Mouse (Mus musculus): Measurements from ENCODE around the gene Nav2. TPM values are rescaled to one million over a fixed set of nuclear protein-coding genes. Genes with fewer than 3 reads are reported as not detected.

The Nav2 gene
- polyA plus RNA-seq, 1 experiment from 2014 or later, result 23.0 TPM

DNA sequence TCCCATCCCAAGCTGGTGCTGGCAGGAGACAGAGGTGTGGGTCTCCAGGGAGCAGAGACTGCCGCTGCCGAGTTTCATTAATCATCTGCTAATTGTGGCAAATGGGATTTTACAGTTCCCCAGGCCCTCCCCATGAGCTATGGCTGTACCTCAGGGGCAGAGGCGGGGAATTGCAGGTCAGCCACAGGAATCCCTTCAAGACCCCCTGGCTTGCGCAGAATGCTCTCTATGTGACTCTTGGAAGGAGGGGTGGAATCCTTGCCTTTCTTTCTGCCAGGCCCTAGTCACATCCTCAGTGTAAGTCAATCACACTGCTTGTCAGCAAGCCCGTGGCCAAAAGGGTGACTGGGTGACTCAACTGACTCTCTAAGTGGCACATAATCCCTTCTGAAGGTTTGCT lies 182.9 kb downstream of the Nav2 start:
- Histone ChIP-seq H3K4me1 (peaks cover 22% of the 10 kb centered on the region; the same call in 1 of the 2 replicates), H3K27ac (replicated peaks) (peak overlapping the region; percentile 30; the same call in 1 of the 2 replicates), H3K27me3 (peaks cover 50% of the 10 kb centered on the region), H3K4me3 (no peak overlapping the region), H3K36me3 (no peaks in the 10 kb centered on the region), H3K9ac (replicated peaks) (no peak overlapping the region), H3K9me3 (no peaks in the 10 kb centered on the region), H3K4me2 (replicated peaks) (no peak overlapping the region)
- no peak for ATAC-seq (ENCODE audit: low FRiP score, low read depth)
- WGBS, result 42% methylated on average over 5 of the region's 5 CpGs

DNA sequence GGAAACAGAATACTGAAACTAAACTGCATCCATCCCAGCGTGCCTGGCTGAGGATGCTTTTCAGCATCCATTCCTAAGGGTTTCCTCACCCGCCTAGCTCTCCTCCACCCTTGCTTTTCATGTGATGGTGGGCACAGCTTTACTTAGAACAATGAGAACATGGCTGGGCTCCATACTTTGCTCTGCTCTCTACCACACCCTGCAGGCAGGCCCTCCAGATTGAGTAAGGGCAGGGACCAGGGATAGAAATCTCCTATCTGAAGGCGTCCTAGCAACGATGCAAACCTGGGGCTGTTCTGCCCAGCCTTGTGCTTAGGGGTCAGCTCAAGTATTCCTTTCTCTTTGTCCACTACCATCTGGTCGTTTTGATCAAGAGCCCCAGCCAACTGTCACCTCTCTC lies 183.4 kb downstream of the Nav2 start:
- no peak overlapping the region for H3K9ac ChIP-seq (replicated peaks)
- no peak overlapping the region for H3K27ac ChIP-seq (replicated peaks)
- H3K27me3 ChIP-seq, result peaks cover 55% of the 10 kb centered on the region
- no peaks in the 10 kb centered on the region for H3K9me3 ChIP-seq
- no peaks in the 10 kb centered on the region for H3K36me3 ChIP-seq
- H3K4me3 ChIP-seq, result no peak overlapping the region
- H3K4me1 ChIP-seq, result peaks cover 22% of the 10 kb centered on the region; the same call in 1 of the 2 replicates
- ATAC-seq (ENCODE audit: low FRiP score, low read depth), result no peak
- 53% methylated on average over 5 of the region's 5 CpGs for WGBS
- H3K4me2 ChIP-seq (replicated peaks), result no peak overlapping the region

DNA sequence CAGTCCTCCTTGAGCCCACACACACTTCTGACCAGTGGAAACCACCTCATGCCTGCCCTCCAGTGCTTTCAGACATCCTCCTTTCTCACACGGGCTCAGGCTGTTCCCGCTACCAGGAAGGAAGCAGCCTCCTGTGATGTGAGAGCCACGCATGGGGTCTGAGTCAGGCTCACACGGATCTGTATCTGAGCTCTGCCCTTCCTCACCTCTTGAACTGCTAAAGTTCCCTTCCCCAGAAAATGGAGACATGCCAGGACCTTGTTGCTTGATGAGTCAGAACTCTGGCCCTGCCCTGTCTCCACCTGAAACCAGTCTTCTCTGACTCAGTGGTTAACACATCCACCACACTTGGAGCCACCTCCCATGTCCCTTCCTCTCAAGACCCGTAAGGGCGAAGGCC lies 185.1 kb downstream of the Nav2 start:
- WGBS, result 81% methylated on average over 6 of the region's 6 CpGs
- H3K27me3 ChIP-seq, result peaks cover 50% of the 10 kb centered on the region

DNA sequence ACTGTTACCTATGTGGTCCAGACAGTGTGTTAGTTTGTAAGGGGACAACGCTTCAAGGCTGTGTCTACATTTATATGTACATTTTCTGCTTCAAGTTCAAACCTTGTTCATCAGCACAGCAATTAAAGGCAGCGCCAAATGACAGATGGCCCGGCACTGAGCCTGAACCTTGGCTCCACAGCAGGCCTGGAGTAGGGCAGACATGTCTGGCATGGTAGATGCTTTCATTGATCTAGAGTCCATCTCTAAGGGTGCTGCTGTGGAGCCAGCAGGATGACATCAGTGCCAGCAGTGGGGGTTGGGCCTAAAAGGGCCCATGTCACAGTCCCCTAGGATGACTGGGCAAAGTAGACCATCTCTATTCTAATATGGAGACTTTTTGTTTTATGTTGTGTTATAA lies 186.0 kb downstream of the Nav2 start:
- Histone ChIP-seq H3K9ac (replicated peaks) (no peak overlapping the region), H3K27ac (replicated peaks) (no peak overlapping the region), H3K36me3 (no peaks in the 10 kb centered on the region), H3K27me3 (peaks cover 50% of the 10 kb centered on the region), H3K4me3 (no peak overlapping the region), H3K9me3 (no peaks in the 10 kb centered on the region), H3K4me1 (peaks cover 17% of the 10 kb centered on the region; the same call in 1 of the 2 replicates), H3K4me2 (replicated peaks) (no peak overlapping the region)
- no peak for ATAC-seq (ENCODE audit: low FRiP score, low read depth)
- 97% methylated on average over 3 of the region's 3 CpGs for WGBS

More for the DNA sequence above, 185.1 kb downstream of the Nav2 start:
- Histone ChIP-seq H3K27ac (replicated peaks) (no peak overlapping the region), H3K4me3 (no peak overlapping the region), H3K36me3 (no peaks in the 10 kb centered on the region), H3K4me1 (peaks cover 17% of the 10 kb centered on the region; the same call in 1 of the 2 replicates), H3K4me2 (replicated peaks) (no peak overlapping the region), H3K9me3 (no peaks in the 10 kb centered on the region), H3K9ac (replicated peaks) (no peak overlapping the region)
- no peak for ATAC-seq (ENCODE audit: low FRiP score, low read depth)

DNA sequence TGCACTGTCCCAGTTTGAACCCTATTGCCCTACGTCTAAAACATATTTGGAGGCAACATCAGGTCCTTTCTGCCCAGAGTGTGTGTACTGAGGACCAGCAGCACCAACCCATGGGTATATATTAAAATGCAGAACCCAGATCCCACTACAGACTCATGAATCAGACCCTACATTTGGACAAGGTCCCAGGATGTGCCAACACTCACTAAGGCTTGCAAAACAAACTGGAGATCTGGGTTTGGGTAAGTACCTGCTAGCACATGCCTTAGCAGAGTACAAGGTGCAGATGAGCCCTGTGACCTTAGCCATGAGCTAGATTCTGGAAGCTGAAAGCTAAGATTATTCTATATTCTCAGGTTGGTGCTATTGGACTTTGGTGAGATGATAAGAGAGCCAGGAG lies 192.8 kb downstream of the Nav2 start:
- no peak overlapping the region for H3K27ac ChIP-seq (replicated peaks)

DNA sequence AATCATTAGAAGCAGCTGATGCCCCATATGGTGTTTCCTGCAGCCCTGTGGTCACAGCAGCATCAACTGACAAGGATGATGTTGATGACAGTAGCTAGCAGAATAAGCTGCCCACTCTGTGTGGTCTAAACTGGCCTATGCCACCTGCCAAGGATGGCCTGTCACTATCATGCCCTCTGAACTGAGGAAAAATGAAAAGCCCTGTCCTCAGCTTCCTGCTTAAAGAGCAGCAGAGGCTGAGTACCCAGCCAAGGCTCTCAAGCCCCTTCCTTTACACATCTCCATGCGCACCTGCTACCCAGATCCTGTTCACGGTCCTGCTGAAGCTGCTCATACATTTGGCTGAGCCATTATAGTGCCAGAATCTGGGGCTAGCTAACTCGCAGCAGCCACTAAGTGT lies 193.7 kb downstream of the Nav2 start:
- 69% methylated on average over 3 of the region's 3 CpGs for WGBS
- H3K27me3 ChIP-seq, result peaks cover 65% of the 10 kb centered on the region
- no peak for ATAC-seq (ENCODE audit: low FRiP score, low read depth)
- H3K27ac ChIP-seq (replicated peaks), result peak overlapping the region; percentile 56
- no peaks in the 10 kb centered on the region for H3K9me3 ChIP-seq
- no peaks in the 10 kb centered on the region for H3K36me3 ChIP-seq
- no peak overlapping the region for H3K4me2 ChIP-seq (replicated peaks)
- peaks cover 40% of the 10 kb centered on the region for H3K4me1 ChIP-seq
- no peak overlapping the region for H3K4me3 ChIP-seq
- no peak overlapping the region for H3K9ac ChIP-seq (replicated peaks)

More for the DNA sequence above, 192.8 kb downstream of the Nav2 start:
- Histone ChIP-seq H3K4me1 (peaks cover 31% of the 10 kb centered on the region), H3K9ac (replicated peaks) (no peak overlapping the region), H3K4me2 (replicated peaks) (no peak overlapping the region), H3K36me3 (no peaks in the 10 kb centered on the region), H3K27me3 (peaks cover 63% of the 10 kb centered on the region), H3K4me3 (no peak overlapping the region), H3K9me3 (no peaks in the 10 kb centered on the region)
- WGBS, result 85% methylated on average over 1 of the region's 1 CpGs
- no peak for ATAC-seq (ENCODE audit: low FRiP score, low read depth)

DNA sequence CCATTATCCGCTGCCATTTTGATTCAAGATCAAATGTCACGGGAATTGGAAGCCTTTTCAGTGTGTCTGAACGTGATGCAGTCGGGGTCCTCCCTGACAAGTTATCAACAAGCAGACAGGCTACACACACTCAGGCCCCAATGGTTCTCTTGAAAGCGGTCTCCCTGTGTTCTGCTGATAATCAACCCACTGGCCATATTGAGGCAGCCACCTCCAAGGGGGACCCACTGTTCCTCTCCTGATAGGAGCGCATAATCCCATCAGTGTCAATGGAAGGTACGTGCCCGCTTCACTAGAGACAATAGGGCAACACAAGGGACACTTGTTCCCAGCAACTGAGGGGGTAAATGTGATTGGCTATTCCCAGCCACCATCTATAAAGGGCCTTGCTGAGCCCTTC lies 195.9 kb downstream of the Nav2 start:
- peaks cover 49% of the 10 kb centered on the region for H3K4me1 ChIP-seq
- H3K4me2 ChIP-seq (replicated peaks), result no peak overlapping the region
- ATAC-seq (ENCODE audit: low FRiP score, low read depth), result peak; percentile 92
- no peaks in the 10 kb centered on the region for H3K36me3 ChIP-seq
- peaks cover 67% of the 10 kb centered on the region for H3K27me3 ChIP-seq
- no peak overlapping the region for H3K9ac ChIP-seq (replicated peaks)
- no peaks in the 10 kb centered on the region for H3K9me3 ChIP-seq
- WGBS, result 11% methylated on average over 8 of the region's 8 CpGs
- H3K27ac ChIP-seq (replicated peaks), result peak overlapping the region; percentile 77
- no peak overlapping the region for H3K4me3 ChIP-seq

DNA sequence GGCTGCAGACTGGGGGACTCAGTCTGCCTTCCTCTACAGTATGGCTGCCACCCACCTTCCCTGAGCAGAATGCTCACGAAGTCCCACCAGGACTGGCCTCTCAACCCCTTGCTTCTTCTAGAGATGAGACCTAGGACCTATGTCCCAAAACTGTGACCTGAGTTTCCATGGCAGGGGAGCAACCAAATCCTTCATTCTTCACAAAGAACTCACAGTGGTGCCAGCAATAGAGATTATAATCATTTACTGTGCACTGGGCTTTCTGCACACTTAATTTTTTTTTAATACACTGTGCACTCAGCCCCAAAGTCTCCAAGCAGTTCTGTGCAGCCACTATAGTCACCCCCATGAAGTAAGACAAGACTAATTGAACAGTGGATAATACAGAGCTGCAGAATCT lies 196.3 kb downstream of the Nav2 start:
- no peak overlapping the region for H3K9ac ChIP-seq (replicated peaks)
- H3K27me3 ChIP-seq, result peaks cover 67% of the 10 kb centered on the region
- H3K4me3 ChIP-seq, result no peak overlapping the region
- WGBS, result 11% methylated on average over 1 of the region's 1 CpGs
- peak overlapping the region; percentile 77 for H3K27ac ChIP-seq (replicated peaks)
- H3K4me1 ChIP-seq, result peaks cover 49% of the 10 kb centered on the region
- no peaks in the 10 kb centered on the region for H3K9me3 ChIP-seq
- H3K4me2 ChIP-seq (replicated peaks), result no peak overlapping the region
- ATAC-seq (ENCODE audit: low FRiP score, low read depth), result peak; percentile 13; the same call in 1 of the 2 replicates
- no peaks in the 10 kb centered on the region for H3K36me3 ChIP-seq

DNA sequence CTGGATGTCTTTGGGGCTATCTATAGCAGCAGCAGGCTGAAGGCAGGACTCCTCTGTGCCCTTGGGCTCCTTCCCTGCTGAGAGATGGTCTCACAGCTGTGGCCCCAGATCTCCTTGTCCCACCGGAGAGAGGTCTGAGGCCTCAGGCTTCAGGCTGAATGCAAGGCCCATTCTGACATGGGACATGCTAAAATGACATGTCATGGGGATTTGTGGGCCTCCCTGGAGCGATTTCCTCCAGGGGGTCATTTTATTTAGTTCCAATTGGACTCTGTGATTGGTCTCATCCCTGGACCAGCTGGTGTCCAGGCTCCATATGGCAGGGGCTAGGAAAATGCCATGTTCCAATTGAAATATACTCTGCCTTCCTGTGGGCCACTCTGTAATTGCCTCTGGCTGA lies 197.0 kb downstream of the Nav2 start:
- H3K27me3 ChIP-seq, result peaks cover 67% of the 10 kb centered on the region
- no peaks in the 10 kb centered on the region for H3K36me3 ChIP-seq
- no peak overlapping the region for H3K4me2 ChIP-seq (replicated peaks)
- 30% methylated on average over 2 of the region's 2 CpGs for WGBS
- no peak overlapping the region for H3K4me3 ChIP-seq
- no peaks in the 10 kb centered on the region for H3K9me3 ChIP-seq
- H3K4me1 ChIP-seq, result peaks cover 49% of the 10 kb centered on the region
- H3K27ac ChIP-seq (replicated peaks), result peak overlapping the region; percentile 77
- ATAC-seq (ENCODE audit: low FRiP score, low read depth), result peak; percentile 10; the same call in 1 of the 2 replicates
- H3K9ac ChIP-seq (replicated peaks), result no peak overlapping the region

DNA sequence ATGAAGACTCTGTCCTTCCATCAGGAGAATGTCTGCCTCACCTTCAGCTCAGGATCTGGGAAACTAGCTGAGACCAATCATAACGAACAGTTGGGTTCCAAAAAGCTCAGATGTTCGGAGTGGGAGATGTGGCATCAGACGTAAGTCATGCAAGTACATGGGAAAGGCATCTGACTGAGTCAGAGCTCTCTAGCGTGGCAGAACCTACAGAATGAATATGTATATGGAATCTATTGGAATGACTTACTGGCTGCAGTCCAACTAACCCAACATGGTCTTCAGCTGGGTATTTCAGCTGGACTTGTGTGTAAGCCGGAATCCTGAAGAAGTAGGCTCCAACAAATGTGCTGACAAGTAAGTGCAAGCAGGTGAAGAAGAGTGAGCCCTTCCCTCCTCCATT lies 199.6 kb downstream of the Nav2 start:
- Histone ChIP-seq H3K4me3 (no peak overlapping the region), H3K4me2 (replicated peaks) (no peak overlapping the region), H3K9me3 (no peaks in the 10 kb centered on the region), H3K36me3 (no peaks in the 10 kb centered on the region), H3K9ac (replicated peaks) (no peak overlapping the region), H3K27me3 (peaks cover 64% of the 10 kb centered on the region), H3K4me1 (peaks cover 39% of the 10 kb centered on the region), H3K27ac (replicated peaks) (no peak overlapping the region)
- ATAC-seq (ENCODE audit: low FRiP score, low read depth), result no peak
- WGBS, result 83% methylated on average over 5 of the region's 5 CpGs

DNA sequence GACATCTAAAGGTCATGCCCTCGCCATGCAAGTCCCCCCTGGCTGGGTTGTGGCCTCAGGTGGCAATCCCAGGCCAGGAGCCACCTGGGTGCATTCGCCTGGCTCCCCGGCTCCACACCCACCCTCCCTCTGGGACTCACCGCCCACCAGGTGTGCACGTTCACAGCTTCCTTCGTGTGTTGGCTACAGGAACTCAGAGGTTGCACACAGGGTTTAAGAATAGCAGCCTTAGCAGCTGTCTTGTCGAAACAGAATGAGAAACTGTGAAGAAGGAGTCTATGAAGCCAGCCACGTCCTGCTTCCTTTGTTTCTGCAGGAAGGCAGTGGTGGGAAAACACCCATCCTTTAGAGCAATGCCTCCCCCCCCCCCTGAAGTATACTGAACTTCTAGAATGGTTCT lies 210.5 kb downstream of the Nav2 start:
- H3K4me2 ChIP-seq (replicated peaks), result no peak overlapping the region
- no peak for ATAC-seq (ENCODE audit: low FRiP score, low read depth)
- H3K9ac ChIP-seq (replicated peaks), result no peak overlapping the region
- H3K36me3 ChIP-seq, result no peaks in the 10 kb centered on the region
- H3K27me3 ChIP-seq, result peaks cover 72% of the 10 kb centered on the region
- 62% methylated on average over 8 of the region's 8 CpGs for WGBS
- H3K27ac ChIP-seq (replicated peaks), result no peak overlapping the region; the same call in 1 of the 2 replicates
- peaks cover 25% of the 10 kb centered on the region for H3K4me1 ChIP-seq
- H3K9me3 ChIP-seq, result no peaks in the 10 kb centered on the region
- H3K4me3 ChIP-seq, result no peak overlapping the region

DNA sequence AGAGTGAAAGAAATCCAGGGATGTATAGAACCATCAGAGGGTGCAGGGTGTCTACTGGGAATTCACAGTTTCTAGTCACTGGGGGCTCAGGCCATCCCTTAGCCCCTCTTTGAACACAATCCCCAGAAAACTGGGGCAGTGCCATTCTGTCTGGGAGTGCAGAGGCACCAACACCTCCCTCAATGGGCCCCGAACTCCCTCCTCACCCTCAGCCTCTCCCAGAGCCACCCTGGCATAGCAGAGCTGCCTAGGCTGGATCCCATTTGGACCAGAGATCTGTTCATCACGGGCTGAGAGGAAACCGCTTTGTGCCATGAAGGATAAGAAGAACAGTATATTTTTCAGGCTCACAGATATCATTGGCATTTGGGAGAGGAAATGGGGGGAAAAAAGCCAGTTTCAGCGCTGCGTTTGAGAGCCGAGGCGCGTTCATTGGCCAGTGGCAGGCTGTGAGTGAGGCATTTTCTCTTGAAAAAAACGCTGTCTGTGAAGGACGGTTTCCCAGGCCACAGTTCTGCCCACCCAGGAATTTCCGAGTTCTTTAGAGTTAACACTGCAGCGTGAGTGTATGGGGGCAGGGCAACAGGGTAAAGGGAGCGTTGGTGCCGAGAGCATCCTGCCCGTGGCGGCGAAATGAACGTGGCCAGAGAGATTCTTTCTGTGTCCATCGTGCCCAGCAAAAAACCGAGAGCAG lies 211.4 kb downstream of the Nav2 start:
- H3K27me3 ChIP-seq, result peaks cover 66% of the 10 kb centered on the region

More for the DNA sequence above, 211.4 kb downstream of the Nav2 start:
- H3K4me1 ChIP-seq, result peaks cover 25% of the 10 kb centered on the region
- ATAC-seq (ENCODE audit: low FRiP score, low read depth), result peak; percentile 75
- peak overlapping the region; percentile 72 for H3K27ac ChIP-seq (replicated peaks)
- no peaks in the 10 kb centered on the region for H3K9me3 ChIP-seq
- peak overlapping the region; percentile 54 for H3K4me2 ChIP-seq (replicated peaks)
- H3K4me3 ChIP-seq, result peak overlapping the region; percentile 23
- peak overlapping the region; percentile 39 for H3K9ac ChIP-seq (replicated peaks)
- WGBS, result 13% methylated on average over 20 of the region's 20 CpGs
- H3K36me3 ChIP-seq, result no peaks in the 10 kb centered on the region

Measured in midbrain, embryonic 12.5 days (tissue).